Mouse (Mus musculus) neural tube, embryonic 15.5 days (tissue): Measurements from ENCODE around the gene Vwa1. TPM values are rescaled to one million over a fixed set of nuclear protein-coding genes. Genes with fewer than 3 reads are reported as not detected.

Experiments used
- microRNA-seq: library from miRNA; unstranded; fragments of <30 nt; microRNA quantifications from one replicate; pipeline ENCODE4, GENCODE M21; 2017
- polyA plus RNA-seq: library from polyadenylated mRNA; unstranded; fragments of >200 nt; fragmentation: Nextera tagmentation; extraction: Ambion mirVana; gene quantifications from 2 replicates; pipeline ENCODE4 v1.2.1, GENCODE M21; 2015

Vwa1 gene
- polyA plus RNA-seq, 1 experiment from 2014 or later: 30.0 TPM

Small RNA genes lying within 50 kb of the gene (microRNA-seq; reads per million reads assigned to microRNA genes)
- not detected for gene Gm27743

Other genes with a start within 250 kb of the Vwa1 start
- 75.0 and 81.5 TPM in 2 replicates for gene Nadk, start 212.3 kb downstream of the Vwa1 start, polyA plus RNA-seq
- 14.1 and 14.4 TPM in 2 replicates for gene Slc35e2, start 173.3 kb downstream of the Vwa1 start, polyA plus RNA-seq
- gene Cdk11b, start 149.8 kb downstream of the Vwa1 start, polyA plus RNA-seq: 52.7 and 53.4 TPM in 2 replicates
- not detected in 2 replicates for gene Gm10563, start 129.3 kb downstream of the Vwa1 start, polyA plus RNA-seq
- gene Mmp23, start 121.3 kb downstream of the Vwa1 start, polyA plus RNA-seq: 6.5 and 10.5 TPM in 2 replicates
- 48.6 and 54.7 TPM in 2 replicates for gene Mib2, start 105.5 kb downstream of the Vwa1 start, polyA plus RNA-seq
- 18.9 and 25.0 TPM in 2 replicates for gene Fndc10, start 80.4 kb downstream of the Vwa1 start, polyA plus RNA-seq
- 165 and 171 TPM in 2 replicates for gene Ssu72, start 69.9 kb downstream of the Vwa1 start, polyA plus RNA-seq
- 23.7 and 28.3 TPM in 2 replicates for gene Tmem240, start 39.9 kb downstream of the Vwa1 start, polyA plus RNA-seq
- gene Atad3a, start 13.6 kb downstream of the Vwa1 start, polyA plus RNA-seq: 90.0 and 96.6 TPM in 2 replicates
- 0.78 and 1.2 TPM in 2 replicates for gene Tmem88b, start 11.2 kb upstream of the Vwa1 start, polyA plus RNA-seq
- gene Ankrd65, start 15.7 kb upstream of the Vwa1 start, polyA plus RNA-seq: 0.27 TPM in 1 of 2 replicates, not detected in the other
- gene Mrpl20, start 28.2 kb upstream of the Vwa1 start, polyA plus RNA-seq: 259 and 285 TPM in 2 replicates
- 137 and 139 TPM in 2 replicates for gene Ccnl2, start 37.8 kb upstream of the Vwa1 start, polyA plus RNA-seq
- gene Aurkaip1, start 56.6 kb upstream of the Vwa1 start, polyA plus RNA-seq: 147 and 152 TPM in 2 replicates
- 28.3 and 35.4 TPM in 2 replicates for gene Mxra8, start 65.0 kb upstream of the Vwa1 start, polyA plus RNA-seq
- gene Dvl1, start 72.7 kb upstream of the Vwa1 start, polyA plus RNA-seq: 11.5 and 28.6 TPM in 2 replicates
- 0.36 and 0.46 TPM in 2 replicates for gene Tas1r3, start 88.7 kb upstream of the Vwa1 start, polyA plus RNA-seq
- 28.0 and 29.0 TPM in 2 replicates for gene Cptp, start 94.7 kb upstream of the Vwa1 start, polyA plus RNA-seq
- 66.9 and 73.4 TPM in 2 replicates for gene Ints11, start 94.8 kb upstream of the Vwa1 start, polyA plus RNA-seq
- 58.5 and 62.7 TPM in 2 replicates for gene Pusl1, start 117.1 kb upstream of the Vwa1 start, polyA plus RNA-seq
- gene Acap3, start 117.1 kb upstream of the Vwa1 start, polyA plus RNA-seq: 57.7 and 70.3 TPM in 2 replicates
- 100 and 104 TPM in 2 replicates for gene Ube2j2, start 169.1 kb upstream of the Vwa1 start, polyA plus RNA-seq
- 15.3 and 17.2 TPM in 2 replicates for gene C1qtnf12, start 187.6 kb upstream of the Vwa1 start, polyA plus RNA-seq
- 31.9 and 35.6 TPM in 2 replicates for gene B3galt6, start 218.0 kb upstream of the Vwa1 start, polyA plus RNA-seq
- gene Sdf4, start 218.2 kb upstream of the Vwa1 start, polyA plus RNA-seq: 118 and 137 TPM in 2 replicates
- 0.19 and 0.89 TPM in 2 replicates for gene Tnfrsf4, start 239.1 kb upstream of the Vwa1 start, polyA plus RNA-seq